Mouse (Mus musculus) intestine, embryonic 16.5 days (tissue): ENCODE data around the gene Fam19a5. TPM values are rescaled to one million over a fixed set of nuclear protein-coding genes. Genes with fewer than 3 reads are reported as not detected.

Experiments
- ATAC-seq: fragments of 200-750 bp; cut with Nextera tagmentation; 2 replicates; pipeline ENCODE4 v1.8.0; 2017; ENCODE audit warnings: moderate TSS enrichment, moderate library complexity
- H3K27ac ChIP-seq: fragments of 300-500 bp; sonication (generic); 2 replicates; pipeline ENCODE4 v1.5.1; 2014; ENCODE audit warnings: mild to moderate bottlenecking, low read length
- H3K27me3 ChIP-seq: fragments of 300-500 bp; sonication (generic); replicated peaks from 2 replicates; pipeline ENCODE4 v1.6.1; 2014; ENCODE audit warnings: low read length, control low read depth, mixed read lengths; ENCODE audit not compliant: control insufficient read depth, insufficient read depth
- H3K36me3 ChIP-seq: fragments of 300-500 bp; sonication (generic); 2 replicates; pipeline ENCODE4 v1.6.1; 2014; ENCODE audit warnings: low read length, control low read depth; ENCODE audit not compliant: control insufficient read depth, insufficient read depth
- H3K4me1 ChIP-seq: fragments of 300-500 bp; sonication (generic); 2 replicates; pipeline ENCODE4 v1.6.1; 2014; ENCODE audit warnings: low read length, control low read depth, mixed read lengths; ENCODE audit not compliant: control insufficient read depth, insufficient read depth
- H3K4me2 ChIP-seq: fragments of 300-500 bp; sonication (generic); 2 replicates; pipeline ENCODE4 v1.6.1; 2014; ENCODE audit warnings: low read depth, low read length, control low read depth
- H3K4me3 ChIP-seq: fragments of 300-500 bp; sonication (generic); 2 replicates; pipeline ENCODE4 v1.5.1; 2014; ENCODE audit warnings: mild to moderate bottlenecking, low read length
- H3K9ac ChIP-seq: fragments of 300-500 bp; sonication (generic); 2 replicates; pipeline ENCODE4 v1.6.1; 2014; ENCODE audit warnings: low read depth, low read length
- H3K9me3 ChIP-seq: fragments of 300-500 bp; sonication (generic); 2 replicates; pipeline ENCODE4 v1.6.1; 2016; ENCODE audit warnings: low read length, control low read depth; ENCODE audit not compliant: control insufficient read depth
- WGBS: fragments of 180-500 bp; shearing (Covaris S2); extraction: QIAGEN DNeasy Blood & Tissue Kit; methylation state at CpG from one replicate; pipeline ENCODE4 v1.1.7; 2014; 5-methylcytosine and 5-hydroxymethylcytosine counted together
- polyA plus RNA-seq: library from polyadenylated mRNA; unstranded; fragments of >200 nt; fragmentation: Nextera tagmentation; extraction: Ambion mirVana; gene quantifications from 2 replicates; pipeline ENCODE4 v1.2.1, GENCODE M21; 2015

Gene Fam19a5
- polyA plus RNA-seq, 1 experiment from 2014 or later, result 2.1 TPM

GRCm38 (mm10) chr15:87698562-87699320 is 154.6 kb downstream of the Fam19a5 start:
- no peak overlapping the region for H3K9ac ChIP-seq
- WGBS, result 60% methylated on average over 14 of the region's 14 CpGs
- H3K27me3 ChIP-seq, result no peaks in the 10 kb centered on the region
- H3K27ac ChIP-seq, result no peak overlapping the region
- H3K36me3 ChIP-seq, result no peaks in the 10 kb centered on the region
- H3K4me1 ChIP-seq, result no peaks in the 10 kb centered on the region
- H3K9me3 ChIP-seq, result 0 out of 2 replicates have a peak, but pooled peaks cover 3% of the 10 kb centered on the region
- no peak for ATAC-seq
- H3K4me3 ChIP-seq, result no peak overlapping the region
- no peak overlapping the region for H3K4me2 ChIP-seq

GRCm38 (mm10) chr15:87702821-87703220 is 158.7 kb downstream of the Fam19a5 start:
- ATAC-seq, result no peak
- Histone ChIP-seq H3K27me3 (no peaks in the 10 kb centered on the region), H3K9ac (no peak overlapping the region), H3K36me3 (no peaks in the 10 kb centered on the region), H3K27ac (no peak overlapping the region), H3K4me2 (no peak overlapping the region), H3K4me3 (no peak overlapping the region), H3K4me1 (no peaks in the 10 kb centered on the region), H3K9me3 (0 out of 2 replicates have a peak, but pooled peaks cover 3% of the 10 kb centered on the region)
- WGBS, result 92% methylated on average over 1 of the region's 1 CpGs

GRCm38 (mm10) chr15:87703334-87703733 is 159.2 kb downstream of the Fam19a5 start:
- ATAC-seq, result no peak
- no peak overlapping the region for H3K9ac ChIP-seq
- no peak overlapping the region for H3K4me3 ChIP-seq
- H3K9me3 ChIP-seq, result 0 out of 2 replicates have a peak, but pooled peaks cover 3% of the 10 kb centered on the region
- no peaks in the 10 kb centered on the region for H3K27me3 ChIP-seq
- no peak overlapping the region for H3K27ac ChIP-seq
- H3K4me1 ChIP-seq, result no peaks in the 10 kb centered on the region
- WGBS, result 75% methylated on average over 3 of the region's 3 CpGs
- no peaks in the 10 kb centered on the region for H3K36me3 ChIP-seq
- no peak overlapping the region for H3K4me2 ChIP-seq

- Histone ChIP-seq H3K9ac (no peak overlapping the region), H3K4me2 (no peak overlapping the region), H3K9me3 (no peaks in the 10 kb centered on the region), H3K4me3 (no peak overlapping the region), H3K36me3 (no peaks in the 10 kb centered on the region), H3K27ac (no peak overlapping the region), H3K27me3 (no peaks in the 10 kb centered on the region), H3K4me1 (no peaks in the 10 kb centered on the region)
- 59% methylated on average over 4 of the region's 4 CpGs for WGBS
- ATAC-seq, result no peak
Measured at GRCm38 (mm10) chr15:87711790-87712189, 167.7 kb downstream of the Fam19a5 start.

- Histone ChIP-seq H3K9ac (no peak overlapping the region), H3K36me3 (no peaks in the 10 kb centered on the region), H3K4me2 (no peak overlapping the region), H3K27me3 (no peaks in the 10 kb centered on the region), H3K4me1 (no peaks in the 10 kb centered on the region), H3K4me3 (no peak overlapping the region), H3K9me3 (no peaks in the 10 kb centered on the region), H3K27ac (no peak overlapping the region)
- ATAC-seq, result no peak
- WGBS, result 76% methylated on average over 8 of the region's 8 CpGs
Measured at GRCm38 (mm10) chr15:87712221-87712620, 168.1 kb downstream of the Fam19a5 start.

GRCm38 (mm10) chr15:87715037-87715676 is 171.1 kb downstream of the Fam19a5 start:
- Histone ChIP-seq H3K9me3 (no peaks in the 10 kb centered on the region), H3K27ac (no peak overlapping the region), H3K9ac (no peak overlapping the region), H3K4me2 (no peak overlapping the region), H3K36me3 (no peaks in the 10 kb centered on the region), H3K4me3 (no peak overlapping the region), H3K27me3 (no peaks in the 10 kb centered on the region), H3K4me1 (no peaks in the 10 kb centered on the region)
- ATAC-seq, result peak; percentile 53; the same call in 1 of the 2 replicates
- WGBS, result 58% methylated on average over 9 of the region's 9 CpGs

GRCm38 (mm10) chr15:87717056-87717455 is 173.0 kb downstream of the Fam19a5 start:
- no peaks in the 10 kb centered on the region for H3K9me3 ChIP-seq
- H3K27me3 ChIP-seq, result no peaks in the 10 kb centered on the region
- no peak overlapping the region for H3K4me2 ChIP-seq
- H3K4me1 ChIP-seq, result no peaks in the 10 kb centered on the region
- WGBS, result 61% methylated on average over 5 of the region's 5 CpGs
- no peak overlapping the region for H3K9ac ChIP-seq
- no peak overlapping the region for H3K4me3 ChIP-seq
- H3K27ac ChIP-seq, result no peak overlapping the region
- no peaks in the 10 kb centered on the region for H3K36me3 ChIP-seq
- ATAC-seq, result no peak

- Histone ChIP-seq H3K4me1 (no peaks in the 10 kb centered on the region), H3K9ac (no peak overlapping the region), H3K27ac (no peak overlapping the region), H3K36me3 (no peaks in the 10 kb centered on the region), H3K4me2 (no peak overlapping the region), H3K9me3 (no peaks in the 10 kb centered on the region), H3K4me3 (no peak overlapping the region), H3K27me3 (no peaks in the 10 kb centered on the region)
- no peak for ATAC-seq
- WGBS, result 78% methylated on average over 5 of the region's 5 CpGs
Measured at GRCm38 (mm10) chr15:87723455-87723986, 179.4 kb downstream of the Fam19a5 start.

GRCm38 (mm10) chr15:87726657-87727236 is 182.6 kb downstream of the Fam19a5 start:
- Histone ChIP-seq H3K9ac (no peak overlapping the region), H3K36me3 (no peaks in the 10 kb centered on the region), H3K4me2 (no peak overlapping the region), H3K4me3 (no peak overlapping the region), H3K4me1 (no peaks in the 10 kb centered on the region), H3K9me3 (no peaks in the 10 kb centered on the region), H3K27ac (no peak overlapping the region), H3K27me3 (no peaks in the 10 kb centered on the region)
- no peak for ATAC-seq
- 68% methylated on average over 20 of the region's 20 CpGs for WGBS
